Mouse (Mus musculus): ENCODE measurements around the gene Serp2. TPM values are rescaled to one million over a fixed set of nuclear protein-coding genes. Genes with fewer than 3 reads are reported as not detected.

The Serp2 gene
- polyA plus RNA-seq, 1 experiment from 2014 or later, result 15.0 TPM

- H3K9me3 ChIP-seq, result no peaks in the 10 kb centered on the region
- H3K27me3 ChIP-seq, result no peaks in the 10 kb centered on the region
- no peak overlapping the region for H3K9ac ChIP-seq
- no peak overlapping the region for H3K4me3 ChIP-seq
- no peak overlapping the region for H3K4me2 ChIP-seq (replicated peaks)
- ATAC-seq (ENCODE audit: low FRiP score, low read depth), result no peak
- H3K36me3 ChIP-seq, result no peaks in the 10 kb centered on the region
- H3K27ac ChIP-seq, result no peak overlapping the region
- H3K4me1 ChIP-seq, result peaks cover 27% of the 10 kb centered on the region
- 88% methylated on average over 6 of the region's 6 CpGs for WGBS
These were observed 35.4 kb upstream of the Serp2 start for GRCm38 (mm10) chr14:76592090-76592489.

- Histone ChIP-seq H3K4me2 (replicated peaks) (no peak overlapping the region), H3K4me1 (peaks cover 13% of the 10 kb centered on the region), H3K27me3 (no peaks in the 10 kb centered on the region), H3K36me3 (no peaks in the 10 kb centered on the region), H3K9me3 (no peaks in the 10 kb centered on the region), H3K27ac (no peak overlapping the region), H3K4me3 (no peak overlapping the region), H3K9ac (no peak overlapping the region)
- WGBS, result 88% methylated on average over 7 of the region's 7 CpGs
- no peak for ATAC-seq (ENCODE audit: low FRiP score, low read depth)
These were observed 33.4 kb upstream of the Serp2 start for GRCm38 (mm10) chr14:76590134-76590533.

- Histone ChIP-seq H3K9me3 (no peaks in the 10 kb centered on the region), H3K4me2 (replicated peaks) (no peak overlapping the region), H3K9ac (no peak overlapping the region), H3K36me3 (no peaks in the 10 kb centered on the region), H3K4me3 (no peak overlapping the region), H3K4me1 (peaks cover 9% of the 10 kb centered on the region), H3K27me3 (no peaks in the 10 kb centered on the region), H3K27ac (no peak overlapping the region)
- no peak for ATAC-seq (ENCODE audit: low FRiP score, low read depth)
- WGBS, result 74% methylated on average over 1 of the region's 1 CpGs
These were observed 33.0 kb upstream of the Serp2 start for GRCm38 (mm10) chr14:76589671-76590070.

GRCm38 (mm10) chr14:76585831-76586405, 29.2 kb upstream of the Serp2 start:
- H3K27ac ChIP-seq, result no peak overlapping the region
- peaks cover 5% of the 10 kb centered on the region; the same call in 1 of the 2 replicates for H3K4me1 ChIP-seq
- no peak for ATAC-seq (ENCODE audit: low FRiP score, low read depth)
- H3K4me3 ChIP-seq, result no peak overlapping the region
- no peak overlapping the region; the same call in 1 of the 2 replicates for H3K4me2 ChIP-seq (replicated peaks)
- H3K36me3 ChIP-seq, result no peaks in the 10 kb centered on the region
- H3K27me3 ChIP-seq, result no peaks in the 10 kb centered on the region
- no peak overlapping the region for H3K9ac ChIP-seq
- 47% methylated on average over 13 of the region's 13 CpGs for WGBS
- H3K9me3 ChIP-seq, result no peaks in the 10 kb centered on the region

- ATAC-seq (ENCODE audit: low FRiP score, low read depth), result no peak
- WGBS, result 89% methylated on average over 7 of the region's 7 CpGs
- H3K4me3 ChIP-seq, result no peak overlapping the region
- no peaks in the 10 kb centered on the region for H3K36me3 ChIP-seq
- no peak overlapping the region for H3K4me2 ChIP-seq (replicated peaks)
- no peak overlapping the region for H3K27ac ChIP-seq
- H3K27me3 ChIP-seq, result no peaks in the 10 kb centered on the region
- H3K9ac ChIP-seq, result no peak overlapping the region
- peaks cover 5% of the 10 kb centered on the region; the same call in 1 of the 2 replicates for H3K4me1 ChIP-seq
- H3K9me3 ChIP-seq, result no peaks in the 10 kb centered on the region
These were observed 27.3 kb upstream of the Serp2 start for GRCm38 (mm10) chr14:76583985-76584384.

GRCm38 (mm10) chr14:76581974-76582922, 25.6 kb upstream of the Serp2 start:
- 64% methylated on average over 6 of the region's 6 CpGs for WGBS
- Histone ChIP-seq H3K4me2 (replicated peaks) (no peak overlapping the region), H3K9ac (no peak overlapping the region), H3K27me3 (no peaks in the 10 kb centered on the region), H3K36me3 (no peaks in the 10 kb centered on the region), H3K4me1 (peaks cover 5% of the 10 kb centered on the region; the same call in 1 of the 2 replicates), H3K9me3 (no peaks in the 10 kb centered on the region), H3K4me3 (no peak overlapping the region), H3K27ac (peak overlapping the region; percentile 39; the same call in 1 of the 2 replicates)
- ATAC-seq (ENCODE audit: low FRiP score, low read depth), result peak; percentile 51; the same call in 1 of the 2 replicates

- Histone ChIP-seq H3K4me3 (no peak overlapping the region), H3K36me3 (no peaks in the 10 kb centered on the region), H3K4me2 (replicated peaks) (no peak overlapping the region), H3K27me3 (no peaks in the 10 kb centered on the region), H3K9me3 (no peaks in the 10 kb centered on the region), H3K9ac (no peak overlapping the region), H3K4me1 (peaks cover 5% of the 10 kb centered on the region; the same call in 1 of the 2 replicates), H3K27ac (no peak overlapping the region)
- 76% methylated on average over 2 of the region's 2 CpGs for WGBS
- no peak; the same call in 1 of the 2 replicates for ATAC-seq (ENCODE audit: low FRiP score, low read depth)
These were observed 23.0 kb upstream of the Serp2 start for GRCm38 (mm10) chr14:76579660-76580061.

- Histone ChIP-seq H3K4me3 (no peak overlapping the region), H3K9me3 (no peaks in the 10 kb centered on the region), H3K9ac (no peak overlapping the region), H3K4me1 (peaks cover 5% of the 10 kb centered on the region; the same call in 1 of the 2 replicates), H3K36me3 (no peaks in the 10 kb centered on the region), H3K27me3 (no peaks in the 10 kb centered on the region), H3K4me2 (replicated peaks) (no peak overlapping the region), H3K27ac (no peak overlapping the region)
- no peak for ATAC-seq (ENCODE audit: low FRiP score, low read depth)
- WGBS, result 59% methylated on average over 2 of the region's 2 CpGs
These were observed 21.2 kb upstream of the Serp2 start for GRCm38 (mm10) chr14:76577840-76578239.

- Histone ChIP-seq H3K27ac (peak overlapping the region; percentile 22), H3K36me3 (no peaks in the 10 kb centered on the region), H3K27me3 (no peaks in the 10 kb centered on the region), H3K4me1 (peaks cover 29% of the 10 kb centered on the region), H3K4me2 (replicated peaks) (no peak overlapping the region), H3K4me3 (no peak overlapping the region), H3K9ac (no peak overlapping the region), H3K9me3 (no peaks in the 10 kb centered on the region)
- ATAC-seq (ENCODE audit: low FRiP score, low read depth), result no peak
- 74% methylated on average over 7 of the region's 7 CpGs for WGBS
These were observed 13.6 kb upstream of the Serp2 start for GRCm38 (mm10) chr14:76570292-76570691.

- Histone ChIP-seq H3K4me2 (replicated peaks) (peak overlapping the region; percentile 7; the same call in 1 of the 2 replicates), H3K9ac (no peak overlapping the region), H3K4me3 (no peak overlapping the region), H3K27me3 (no peaks in the 10 kb centered on the region), H3K36me3 (no peaks in the 10 kb centered on the region), H3K27ac (peak overlapping the region; percentile 81), H3K4me1 (peaks cover 29% of the 10 kb centered on the region), H3K9me3 (no peaks in the 10 kb centered on the region)
- 35% methylated on average over 9 of the region's 9 CpGs for WGBS
- ATAC-seq (ENCODE audit: low FRiP score, low read depth), result peak; percentile 82
These were observed 12.7 kb upstream of the Serp2 start for GRCm38 (mm10) chr14:76569271-76569961.

- Histone ChIP-seq H3K4me2 (replicated peaks) (no peak overlapping the region), H3K9ac (no peak overlapping the region), H3K9me3 (no peaks in the 10 kb centered on the region), H3K36me3 (no peaks in the 10 kb centered on the region), H3K27me3 (no peaks in the 10 kb centered on the region), H3K4me1 (peaks cover 29% of the 10 kb centered on the region), H3K27ac (peak overlapping the region; percentile 81; the same call in 1 of the 2 replicates), H3K4me3 (no peak overlapping the region)
- ATAC-seq (ENCODE audit: low FRiP score, low read depth), result no peak
- 59% methylated on average over 9 of the region's 9 CpGs for WGBS
These were observed 11.9 kb upstream of the Serp2 start for GRCm38 (mm10) chr14:76568548-76568947.

GRCm38 (mm10) chr14:76567280-76567679, 10.6 kb upstream of the Serp2 start:
- WGBS, result 69% methylated on average over 1 of the region's 1 CpGs

More at GRCm38 (mm10) chr14:76567280-76567679, 10.6 kb upstream of the Serp2 start:
- Histone ChIP-seq H3K9ac (no peak overlapping the region), H3K4me1 (peaks cover 29% of the 10 kb centered on the region), H3K36me3 (no peaks in the 10 kb centered on the region), H3K4me2 (replicated peaks) (no peak overlapping the region), H3K4me3 (no peak overlapping the region), H3K27me3 (no peaks in the 10 kb centered on the region), H3K9me3 (no peaks in the 10 kb centered on the region), H3K27ac (no peak overlapping the region)
- ATAC-seq (ENCODE audit: low FRiP score, low read depth), result no peak

All from limb, embryonic 13.5 days (tissue).